Mouse (Mus musculus) right cerebral cortex, postnatal 4 days (tissue): ENCODE data around the gene Arpc1a.
"Not testable (repeated sequence)": the region's sequence is repeated elsewhere in the genome, so short reads cannot be mapped to it uniquely, and the experiment has no call there.

Experiments used
- DNase-seq: peaks from one replicate; pipeline ENCODE4 v3.0.0-alpha.2; 2022

The Arpc1a gene

DNA sequence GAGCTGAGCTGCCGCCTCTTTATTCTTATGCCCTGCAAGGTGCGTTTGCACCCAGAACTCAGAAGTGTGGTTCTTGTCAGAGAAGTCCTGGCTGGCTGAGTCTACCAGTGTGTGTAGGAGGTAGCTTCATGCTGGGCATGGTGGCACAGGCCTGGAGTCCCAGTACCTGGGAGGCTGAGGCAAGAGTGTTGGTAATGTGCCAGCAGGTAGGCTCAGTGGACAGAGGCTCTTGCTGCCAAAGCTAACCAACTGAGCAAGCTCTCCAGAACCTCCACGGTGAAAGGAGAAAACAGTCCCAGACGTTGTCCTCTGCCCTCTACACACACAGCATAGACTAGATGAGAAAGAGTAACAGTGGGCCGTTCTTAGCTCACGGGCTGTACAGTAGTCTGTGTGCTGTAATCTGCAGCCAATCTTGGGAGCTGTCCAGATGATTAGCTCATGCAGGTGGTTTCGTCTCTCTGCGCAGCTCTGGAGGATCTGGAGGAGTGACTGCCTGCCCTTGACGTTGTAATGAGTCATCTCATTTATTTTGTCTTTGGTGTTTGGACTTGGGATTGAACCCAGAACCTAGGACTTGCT is 22.2 kb downstream of the Arpc1a start:
- DNase-seq = no peak

DNA sequence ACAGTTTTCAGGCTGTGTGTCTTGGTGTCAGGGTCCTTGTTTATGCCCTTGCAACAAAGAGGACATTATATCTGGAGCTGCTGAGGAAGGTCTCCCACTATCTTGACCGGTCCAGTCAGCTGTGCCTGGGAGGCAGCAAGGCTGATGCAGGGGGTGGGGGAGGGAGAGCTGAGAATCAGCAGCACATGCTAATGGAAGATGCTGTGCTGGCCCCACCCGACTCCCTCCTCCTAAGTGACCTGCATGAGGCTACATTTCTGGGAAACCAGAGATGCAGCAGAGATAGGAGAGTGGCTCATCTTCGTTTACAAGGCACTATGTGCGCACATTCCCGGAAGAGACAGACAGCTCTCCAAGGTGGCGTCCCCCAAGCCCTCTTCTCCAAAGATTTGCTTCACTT is 26.8 kb downstream of the Arpc1a start:
- no peak for DNase-seq

DNA sequence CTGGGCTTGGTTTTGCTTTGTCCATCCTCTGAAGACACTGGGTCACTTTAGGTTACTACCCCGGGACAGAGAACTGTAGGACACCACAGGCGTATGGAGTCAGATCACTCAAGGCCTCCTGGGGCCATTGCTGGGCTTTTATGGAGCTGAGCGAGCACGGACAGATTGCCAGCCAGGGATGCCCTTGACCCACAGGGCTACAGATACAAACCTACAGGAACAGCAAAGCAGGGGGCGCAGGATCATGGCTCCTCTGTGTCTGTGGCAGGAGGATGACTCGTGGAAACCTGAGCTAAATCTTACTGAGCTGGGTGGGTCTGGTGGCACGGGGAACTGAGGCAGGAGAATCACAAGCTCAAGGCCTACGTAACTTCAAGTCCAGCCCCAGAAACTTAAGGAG is 28.9 kb downstream of the Arpc1a start:
- no peak for DNase-seq

DNA sequence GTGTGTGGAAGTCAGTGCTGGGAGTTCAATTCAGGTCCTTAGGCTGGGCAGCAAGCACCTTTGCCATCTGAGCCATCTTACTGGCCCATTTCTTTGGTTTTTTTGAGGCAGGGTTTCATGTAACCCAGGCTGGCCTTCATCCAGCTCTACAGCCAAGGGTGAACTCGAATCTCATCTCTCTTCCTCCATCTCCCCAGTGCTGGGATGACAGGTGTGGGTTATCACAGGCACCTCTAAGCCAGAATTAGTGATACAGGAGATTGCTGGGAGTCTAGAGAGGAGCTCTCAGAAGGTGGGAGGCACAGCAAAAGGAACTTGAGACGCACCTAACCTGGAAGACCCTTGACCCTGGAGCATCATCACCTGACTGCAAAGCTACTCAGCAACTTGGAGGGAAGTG is 29.8 kb downstream of the Arpc1a start:
- no peak for DNase-seq

DNA sequence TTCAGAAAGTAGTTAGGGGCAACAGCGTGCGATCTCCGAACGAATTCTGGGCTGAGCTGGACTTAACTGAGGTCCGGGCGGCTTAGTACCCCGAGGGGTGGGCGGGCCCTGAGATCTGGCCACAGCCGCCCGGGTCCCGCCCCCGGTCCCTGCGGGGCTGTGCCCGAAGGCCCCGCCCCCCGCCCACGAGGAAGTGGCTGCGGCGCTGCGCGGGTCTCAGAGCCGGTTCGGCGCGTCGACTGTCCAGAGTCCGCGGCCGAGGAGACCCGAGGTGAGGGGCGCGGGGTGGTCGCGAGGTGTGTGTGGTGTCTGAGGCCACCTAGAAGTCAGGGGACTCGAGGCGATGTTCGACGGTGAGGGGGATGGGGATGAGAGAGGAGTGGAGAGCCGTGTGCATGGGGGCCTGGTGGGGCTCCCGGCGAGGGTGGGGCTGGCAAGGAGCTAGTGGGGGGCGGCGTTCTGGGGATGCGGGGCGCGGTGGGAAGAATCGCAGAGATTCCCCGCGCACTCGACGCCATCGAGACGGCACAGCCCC is 30.5 kb downstream of the Arpc1a start, which contains the start of gene Arpc1b:
Gene Arpc1b (plus strand): TSS at position 145 of the 535 bp plus-strand sequence.
- DNase-seq = peak; percentile 42

DNA sequence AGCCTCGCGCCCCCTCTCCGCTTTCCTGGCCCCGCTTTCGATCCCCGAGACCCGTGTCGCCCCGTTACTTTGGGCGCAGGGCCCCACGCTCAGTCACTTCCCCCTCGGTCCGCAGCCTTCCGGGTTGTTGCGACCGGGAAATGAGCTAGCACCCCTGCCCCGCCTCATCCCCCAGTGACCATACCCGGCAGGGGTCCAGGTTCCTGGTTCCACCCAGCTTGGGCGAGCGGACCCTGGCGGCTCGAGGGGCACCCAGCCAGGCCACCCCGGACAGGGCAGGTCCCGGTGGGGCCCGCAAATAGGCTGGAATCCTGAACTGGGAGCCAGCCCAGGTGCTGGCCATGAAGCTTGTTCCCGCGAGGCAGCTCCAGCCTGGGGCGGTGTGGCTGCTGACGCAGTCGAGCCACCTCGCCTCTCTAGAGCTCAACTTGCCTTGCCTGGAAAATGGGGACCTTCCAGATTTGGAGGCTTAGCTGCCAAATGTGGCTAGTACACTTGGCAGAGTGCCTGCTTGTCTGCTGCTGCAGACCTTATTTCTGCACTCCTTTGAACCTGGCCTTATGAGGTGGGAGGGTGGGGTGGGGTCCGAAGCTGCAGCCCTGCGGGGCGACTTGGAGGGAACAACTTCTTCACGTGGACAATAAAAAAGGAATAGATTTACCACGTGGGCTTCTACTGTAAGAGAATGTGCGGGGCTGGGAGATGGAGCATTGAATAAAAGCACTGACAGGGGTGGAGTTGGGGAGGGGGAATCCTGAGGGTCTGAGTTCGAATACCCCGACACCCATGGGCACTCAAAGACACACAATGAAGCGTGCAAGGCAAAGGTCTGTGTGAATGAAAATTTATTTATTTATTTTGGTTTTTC is 31.2 kb downstream of the Arpc1a start:
- DNase-seq = peak; percentile 48

DNA sequence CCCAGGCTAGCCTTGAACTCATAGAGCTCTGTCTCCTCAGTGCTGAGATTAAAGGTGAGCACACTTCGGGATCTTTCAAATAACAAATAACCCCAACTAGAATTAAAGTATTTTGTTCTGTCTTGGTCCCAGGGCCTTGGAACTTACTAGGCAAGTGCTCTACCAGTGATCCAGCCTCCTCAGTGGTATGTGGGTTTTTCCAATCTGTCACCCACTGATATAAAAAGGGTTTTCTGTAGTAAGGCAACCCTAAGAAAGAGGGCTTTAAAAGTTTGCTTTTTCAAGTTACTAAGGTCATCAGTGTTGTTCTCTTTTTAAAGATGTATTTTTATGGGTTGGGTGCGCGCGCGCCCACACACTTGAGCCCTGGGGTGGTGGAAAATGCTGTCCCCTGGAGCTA is 32.1 kb downstream of the Arpc1a start:
- no peak for DNase-seq

DNA sequence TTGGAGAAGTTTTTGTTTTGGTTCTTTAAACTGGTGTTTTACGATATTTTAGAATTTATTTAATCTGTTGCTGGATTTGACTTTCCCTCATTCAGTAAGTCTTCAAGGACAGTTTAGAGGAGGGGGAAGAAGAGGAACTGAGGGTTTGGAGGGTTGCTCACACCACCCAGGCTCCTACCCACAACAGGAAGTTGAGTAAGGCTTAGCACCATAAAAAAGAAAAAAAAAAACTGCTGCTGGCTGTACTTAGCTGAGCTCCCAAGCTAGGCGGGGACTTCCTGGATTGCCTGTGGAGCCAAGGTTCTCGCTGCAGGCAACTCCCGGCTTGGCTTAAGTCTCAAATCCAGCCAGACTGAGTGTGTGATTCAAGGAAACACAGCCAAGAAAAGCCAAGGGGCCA is 32.7 kb downstream of the Arpc1a start:
- DNase-seq = no peak

DNA sequence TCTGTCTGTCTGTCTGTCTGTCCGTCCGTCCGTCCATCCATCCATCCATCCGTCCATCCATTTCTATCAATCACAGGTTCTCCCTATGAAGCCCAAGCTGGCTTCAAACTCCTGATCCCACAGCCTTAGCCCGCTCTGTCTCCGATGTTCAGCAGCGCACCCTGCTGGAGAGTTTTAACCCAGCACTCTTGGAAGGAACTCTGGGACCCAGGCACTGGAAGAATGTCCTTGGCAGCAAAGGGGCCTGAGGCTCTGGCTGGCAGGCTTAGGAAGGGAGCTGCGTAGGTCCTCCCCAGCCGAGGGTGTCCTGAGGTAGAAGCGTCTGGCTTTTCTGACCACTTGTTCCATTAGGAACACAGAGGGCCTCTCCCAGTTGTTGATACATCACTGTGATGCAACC is 33.3 kb downstream of the Arpc1a start:
- peak; percentile 55 for DNase-seq

DNA sequence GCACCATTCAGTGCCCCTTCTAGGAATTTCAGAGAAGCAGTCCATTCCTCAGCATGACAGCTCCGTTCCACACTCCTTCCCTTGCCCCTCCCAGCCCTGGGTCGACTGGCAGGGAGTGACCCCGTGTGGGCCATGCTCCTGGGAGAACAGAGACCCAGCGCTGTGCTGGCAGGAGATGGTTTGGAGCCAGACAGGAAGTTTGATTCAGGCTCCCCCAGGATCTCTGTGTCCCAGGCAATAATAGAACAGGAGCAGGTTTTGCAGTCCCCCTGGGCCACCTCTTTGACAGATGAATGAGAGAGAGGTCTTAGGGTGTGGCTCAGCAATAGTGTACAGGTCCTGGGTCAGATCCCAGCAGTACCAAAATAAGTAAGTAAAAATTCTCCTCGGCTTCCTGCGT is 34.4 kb downstream of the Arpc1a start:
- no peak for DNase-seq

DNA sequence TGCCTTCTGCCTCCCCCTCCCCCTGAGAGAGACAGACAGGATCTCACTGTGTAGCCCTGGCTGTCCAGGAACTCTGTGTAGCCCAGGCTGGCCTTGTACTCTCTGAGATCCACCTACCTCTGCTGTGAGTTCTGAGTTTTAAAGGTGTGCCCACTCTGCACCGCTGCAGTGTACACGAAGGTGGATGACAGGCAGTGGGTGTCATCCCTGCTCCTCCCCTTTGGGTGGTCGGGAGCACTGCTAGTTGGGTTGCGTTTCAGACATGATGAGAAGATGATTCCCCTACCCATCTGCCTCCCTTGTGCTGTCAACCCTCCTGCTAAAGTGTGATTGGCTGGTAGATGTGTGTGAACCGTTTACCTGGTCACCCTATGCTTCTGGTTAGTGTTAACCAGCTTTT is 34.8 kb downstream of the Arpc1a start:
- DNase-seq = no peak

DNA sequence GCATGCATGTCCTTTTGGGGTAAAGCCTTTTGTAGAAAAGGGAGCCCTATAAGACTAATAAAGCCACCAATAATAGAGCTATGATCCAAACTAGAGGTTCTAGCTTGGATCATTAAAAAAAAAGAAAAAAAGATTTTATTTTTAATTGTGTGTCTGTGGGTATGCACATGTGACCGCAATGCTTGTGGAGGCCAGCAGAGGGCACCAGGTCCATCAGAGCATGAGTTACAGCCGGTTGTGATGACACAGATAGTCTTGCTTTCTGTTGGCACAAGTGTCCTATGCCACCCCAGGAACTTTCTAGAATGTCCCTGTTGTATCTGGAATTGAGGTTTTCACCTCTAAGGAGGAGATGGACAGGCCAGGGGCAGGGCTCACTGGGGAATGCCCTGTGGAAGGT is 35.8 kb downstream of the Arpc1a start:
- DNase-seq = no peak

DNA sequence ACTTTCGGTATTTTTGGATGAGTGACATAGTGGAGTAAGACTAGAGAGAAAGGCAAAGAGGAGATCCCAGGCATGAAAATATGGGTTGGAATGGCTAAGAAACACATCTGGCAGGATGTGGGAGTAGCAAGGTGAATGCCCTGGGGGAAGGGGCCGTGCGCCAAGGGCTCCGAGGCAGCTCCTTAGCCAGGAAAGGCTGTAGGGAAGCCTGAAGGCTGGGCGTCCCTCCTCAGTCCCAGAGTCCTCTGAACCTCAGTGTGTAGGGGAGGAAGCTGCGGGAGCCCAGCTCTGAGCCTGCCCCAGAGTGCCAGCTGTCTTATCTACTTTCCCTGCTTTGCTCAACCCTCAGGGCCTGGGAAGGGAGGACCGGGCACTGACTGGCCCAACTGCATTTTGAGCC is 37.3 kb downstream of the Arpc1a start:
- DNase-seq = no peak

DNA sequence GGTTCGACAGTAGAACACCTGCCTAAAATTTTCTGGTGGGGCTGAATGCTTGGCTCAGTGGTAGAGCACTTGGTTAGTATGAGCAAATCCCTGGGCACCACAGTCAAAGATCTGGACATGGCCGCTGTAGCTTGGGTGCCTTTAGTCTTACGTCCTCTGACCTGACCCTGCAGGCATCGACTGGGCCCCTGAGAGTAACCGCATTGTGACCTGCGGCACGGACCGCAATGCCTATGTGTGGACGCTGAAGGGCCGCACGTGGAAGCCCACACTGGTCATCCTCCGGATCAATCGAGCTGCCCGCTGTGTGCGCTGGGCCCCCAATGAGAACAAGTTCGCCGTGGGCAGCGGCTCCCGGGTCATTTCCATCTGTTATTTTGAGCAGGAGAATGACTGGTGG is 39.8 kb downstream of the Arpc1a start:
- DNase-seq = no peak

DNA sequence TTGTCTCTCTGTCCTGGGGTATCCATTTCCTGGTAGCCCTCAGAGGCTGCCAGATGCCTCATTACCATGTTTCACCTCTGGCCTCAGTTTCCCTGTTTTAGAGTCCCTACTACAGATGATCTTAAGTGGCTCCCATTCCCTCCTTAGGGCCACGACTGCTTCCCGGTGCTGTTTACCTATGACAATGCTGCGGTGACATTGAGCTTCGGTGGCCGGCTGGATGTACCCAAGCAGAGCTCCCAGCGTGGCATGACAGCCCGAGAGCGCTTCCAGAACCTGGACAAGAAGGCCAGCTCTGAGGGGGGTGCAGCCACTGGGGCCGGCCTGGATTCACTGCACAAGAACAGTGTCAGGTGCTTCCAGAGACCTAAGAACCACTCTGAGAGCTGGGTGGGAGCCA is 43.0 kb downstream of the Arpc1a start:
- no peak for DNase-seq

DNA sequence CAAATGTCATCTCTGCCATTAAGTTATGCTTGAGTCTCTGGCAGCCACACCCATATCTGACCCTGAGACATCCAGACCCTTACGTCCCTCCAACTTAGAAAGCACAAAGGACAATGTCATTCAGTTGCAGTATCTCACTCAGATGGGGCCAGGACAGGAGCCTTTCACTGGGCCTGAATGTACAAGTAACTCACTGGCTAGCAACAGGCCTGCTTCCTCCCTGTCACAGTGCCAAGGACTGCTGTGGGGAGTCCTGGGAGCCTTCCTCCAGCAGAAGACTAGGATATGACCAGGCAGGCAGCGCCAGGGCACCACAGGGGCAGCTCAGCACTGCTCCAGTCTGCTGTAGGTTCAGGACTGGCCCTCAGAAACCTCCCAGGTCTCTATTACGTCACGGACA is 45.5 kb downstream of the Arpc1a start:
- DNase-seq = no peak

DNA sequence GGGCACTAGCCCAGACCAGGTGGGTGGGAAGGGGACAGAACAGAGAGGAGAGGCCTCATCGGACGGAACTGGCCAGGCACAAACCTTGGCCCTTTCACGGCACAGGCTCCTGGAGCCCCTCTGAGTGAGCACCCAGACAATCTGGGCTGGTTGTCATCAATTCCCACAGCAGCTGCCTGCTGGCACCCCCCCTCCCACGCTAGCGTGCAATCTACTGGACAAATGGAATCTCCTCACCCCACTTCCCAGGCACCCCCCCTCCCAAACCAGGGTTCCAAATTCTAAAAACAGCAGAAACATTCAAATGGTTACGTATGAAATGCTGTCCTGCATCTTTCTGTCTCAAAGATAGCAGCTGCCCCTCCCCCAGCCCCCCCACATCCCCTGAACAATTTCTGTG is 46.1 kb downstream of the Arpc1a start:
- not testable (repeated sequence) for DNase-seq

DNA sequence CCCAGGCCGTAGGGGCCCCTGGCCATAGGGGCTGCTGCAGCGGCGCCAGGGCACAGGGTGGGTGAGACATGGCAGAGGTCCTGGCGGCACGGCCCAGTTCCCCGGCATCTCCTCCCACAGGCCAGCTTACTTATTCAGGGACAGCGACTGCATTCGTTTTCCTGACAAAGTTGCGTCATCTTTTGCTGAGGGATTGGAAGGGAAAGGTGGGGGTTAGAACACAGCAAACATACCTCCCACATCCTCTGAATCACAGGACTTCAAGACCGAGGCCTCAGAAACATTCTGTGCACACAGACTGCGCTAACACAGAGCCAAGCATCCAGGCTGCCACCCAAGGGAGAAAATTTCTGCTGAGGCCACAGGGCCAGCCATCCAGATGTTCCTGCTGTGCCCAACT is 46.6 kb downstream of the Arpc1a start:
- no peak for DNase-seq

DNA sequence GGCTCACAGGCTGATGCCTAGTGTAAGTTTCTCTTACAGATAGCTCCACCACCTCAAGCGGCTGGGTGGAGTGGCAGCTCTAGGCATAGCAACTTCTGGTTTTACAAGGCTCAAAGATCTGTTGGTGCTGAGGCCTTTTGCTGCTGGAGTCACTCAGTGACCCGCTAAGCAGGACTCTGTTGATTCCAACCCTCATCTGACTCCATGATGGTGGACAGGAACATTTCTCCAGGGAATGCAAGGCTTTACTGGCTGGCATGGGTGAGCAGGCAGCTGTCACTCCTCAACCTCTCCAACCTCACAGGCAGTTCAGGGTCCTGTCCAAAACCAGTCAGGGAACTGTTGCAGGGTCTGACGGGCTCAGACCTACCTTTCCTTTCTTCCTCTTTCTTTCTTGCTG is 47.4 kb downstream of the Arpc1a start:
- DNase-seq = no peak

DNA sequence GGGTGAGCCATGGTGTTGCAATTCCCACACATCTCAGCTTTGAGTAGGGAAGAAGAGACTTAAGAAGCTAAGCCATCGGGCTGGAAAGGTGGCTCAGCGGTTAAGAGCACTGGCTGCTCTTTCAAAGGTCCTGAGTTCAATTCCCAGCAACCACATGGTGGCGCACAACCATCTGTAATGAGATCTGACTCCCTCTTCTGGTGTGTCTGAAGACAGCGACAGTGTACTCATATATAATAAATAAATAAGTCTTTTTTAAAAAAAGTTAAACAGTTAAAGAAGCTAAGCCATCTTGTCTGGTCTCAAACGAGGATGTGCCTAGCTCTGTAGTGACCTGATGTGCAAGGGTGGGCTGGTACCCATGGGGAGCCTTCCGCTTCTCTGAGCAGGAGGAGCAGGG is 49.6 kb downstream of the Arpc1a start:
- DNase-seq = not testable (repeated sequence)

DNA sequence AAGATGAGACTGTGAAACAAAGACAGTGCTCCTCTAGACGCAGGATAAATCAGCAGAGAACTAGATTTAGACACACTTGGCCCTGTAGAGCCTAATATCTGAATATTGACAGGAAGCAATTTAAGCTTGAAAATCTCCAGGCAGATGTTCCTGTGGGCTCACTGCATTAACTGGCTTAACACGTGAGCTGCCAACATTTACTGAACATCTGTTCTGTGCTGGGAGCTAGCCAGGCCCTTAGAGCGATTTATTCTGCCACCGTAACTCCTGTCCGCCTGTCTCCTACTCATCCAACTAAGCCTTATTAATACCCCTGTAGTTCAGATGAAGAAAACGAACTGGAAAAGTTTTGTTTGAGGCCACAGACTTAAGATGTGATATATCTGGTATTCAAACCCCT is 55.2 kb downstream of the Arpc1a start:
- DNase-seq = no peak

DNA sequence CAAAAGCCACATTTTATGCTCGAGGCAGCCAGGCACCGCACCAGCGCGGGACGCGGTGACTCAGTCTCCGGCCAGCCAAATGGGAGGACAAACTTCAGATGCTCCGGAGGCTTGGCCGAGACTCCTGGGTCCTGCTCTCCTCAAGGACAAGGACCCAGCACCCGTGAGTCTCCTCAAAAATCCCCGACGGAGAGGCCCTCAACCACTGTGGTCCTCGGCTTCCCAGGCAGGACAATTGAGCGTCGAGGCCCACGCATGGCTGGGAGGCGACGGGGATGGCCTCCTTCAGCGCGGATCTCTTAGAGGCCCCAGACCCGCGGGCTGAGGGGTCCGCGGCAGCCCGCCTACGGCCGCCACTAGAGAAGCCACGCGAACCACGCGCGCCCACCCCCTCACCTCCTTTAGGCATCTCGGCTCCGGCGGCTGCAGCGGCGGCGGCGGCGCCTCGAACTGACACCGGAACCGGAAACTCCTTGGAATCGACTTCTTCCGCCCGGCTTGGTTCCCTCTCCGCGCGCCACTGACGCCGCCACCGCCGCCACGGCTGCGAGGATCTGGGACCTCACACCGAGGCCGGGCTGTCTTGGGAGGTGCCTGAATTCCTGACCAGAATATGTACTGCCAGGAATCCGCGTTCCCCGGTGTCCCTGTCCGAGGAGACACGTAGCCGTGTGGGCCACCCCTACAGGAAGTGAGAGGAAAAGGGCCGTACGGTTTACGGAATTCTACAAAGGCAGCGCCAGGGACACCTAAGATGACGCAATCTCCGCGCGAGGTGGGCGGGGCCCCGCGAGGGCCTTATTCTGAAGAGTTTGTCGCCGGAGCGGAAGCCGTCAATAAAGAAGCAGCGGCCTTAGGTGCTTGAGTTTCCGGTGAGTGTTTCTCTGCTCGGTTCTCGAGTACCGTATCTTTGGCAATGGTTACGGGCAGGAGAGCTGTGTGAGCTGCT is 56.2 kb downstream of the Arpc1a start, which contains the start of the genes Pdap1 and Bud31:
Gene Pdap1 (minus strand): TSS at position 668 of the 949 bp plus-strand sequence.
Gene Bud31 (plus strand): TSS at position 792 of the 949 bp plus-strand sequence.
- peak; percentile 95 for DNase-seq

DNA sequence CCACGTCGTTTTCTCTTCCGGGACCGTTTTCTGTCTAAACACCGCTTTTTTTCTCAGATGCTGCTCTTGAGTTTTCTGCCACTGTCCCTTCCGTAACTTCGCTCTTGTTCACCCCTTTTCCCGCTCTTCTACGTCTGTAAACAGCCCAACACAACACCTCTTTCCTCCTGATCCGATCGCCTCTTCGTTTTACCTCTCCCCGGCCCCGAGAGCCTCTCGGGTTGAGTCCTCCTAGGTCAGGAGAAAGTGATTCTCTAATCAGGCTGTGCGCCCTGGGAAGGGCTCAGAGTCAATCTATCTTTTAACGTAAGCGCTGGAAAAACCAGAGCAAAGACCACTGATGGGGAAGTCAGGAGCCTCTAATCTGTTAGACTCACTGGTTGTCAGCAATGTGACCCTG is 57.0 kb downstream of the Arpc1a start:
- DNase-seq = no peak
